Mouse (Mus musculus): Measurements from ENCODE around the gene Wdr70. TPM values are rescaled to one million over a fixed set of nuclear protein-coding genes. Genes with fewer than 3 reads are reported as not detected.
"Not testable (repeated sequence)": the region's sequence is repeated elsewhere in the genome, so short reads cannot be mapped to it uniquely, and the experiment has no call there.

The Wdr70 gene
- 43.2 and 45.0 TPM in 2 replicates for polyA plus RNA-seq (2015; fragmentation: Nextera tagmentation; extraction: Ambion mirVana)

DNA sequence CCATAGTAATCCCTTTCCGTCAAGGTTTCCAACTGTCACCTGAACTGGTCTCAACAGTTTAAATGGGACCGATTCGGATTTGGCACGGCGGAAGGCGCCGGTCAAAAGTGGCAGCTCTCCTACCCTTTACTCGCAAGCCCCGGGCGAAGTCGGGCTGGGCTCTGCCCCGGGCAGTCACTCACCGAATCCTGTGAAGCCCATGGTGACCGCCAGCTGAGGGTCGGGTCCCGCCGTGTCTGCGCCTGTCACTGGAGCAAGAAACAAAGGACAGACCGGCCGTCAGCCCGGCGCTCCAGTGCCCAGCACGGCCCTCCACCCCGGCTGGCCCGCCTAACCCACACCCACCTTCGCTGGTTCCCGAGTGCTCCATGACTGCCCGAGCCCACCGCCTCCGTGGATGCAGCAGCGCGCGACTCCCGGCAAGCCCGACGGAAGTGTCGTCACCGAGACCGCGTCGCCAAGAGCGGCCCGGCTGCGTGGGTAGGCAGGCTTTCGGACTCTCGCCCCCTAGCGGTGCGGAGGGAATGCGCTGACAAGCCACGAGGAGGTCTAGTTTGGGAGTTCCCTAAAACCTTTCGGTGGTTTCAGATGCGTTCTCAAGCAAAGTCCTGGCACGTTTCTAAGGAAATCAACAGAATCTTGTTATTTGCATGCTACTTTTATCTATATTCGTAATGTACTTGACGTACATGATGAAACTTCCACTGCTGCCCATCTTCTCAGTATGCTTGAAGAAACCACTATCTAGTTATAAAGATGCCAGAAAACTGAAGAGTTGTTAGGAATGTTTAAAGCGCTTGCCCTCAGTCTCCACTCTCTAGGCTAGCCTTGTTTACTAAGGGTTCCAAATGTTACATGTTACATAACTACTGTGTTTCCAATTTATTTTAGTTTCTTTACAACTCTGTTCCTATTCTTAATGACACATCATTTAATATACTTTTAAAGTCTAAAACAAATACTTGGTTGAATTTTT is at the start of gene Wdr70:
Wdr70 (minus strand) TSS at position 436 of the 976 bp plus-strand sequence.
- Histone ChIP-seq H3K9ac (peak within 1 kb of the TSS; percentile 77), H3K9me3 (no peaks in the 10 kb centered on the region), H3K4me2 (peak within 1 kb of the TSS; percentile 58), H3K36me3 (0 out of 2 replicates have a peak, but pooled peaks cover 11% of the 10 kb centered on the region), H3K27ac (peak within 1 kb of the TSS; percentile 37; the same call in 1 of the 2 replicates), H3K27me3 (replicated peaks) (no peaks in the 10 kb centered on the region), H3K4me1 (peaks cover 4% of the 10 kb centered on the region; the same call in 1 of the 2 replicates), H3K4me3 (replicated peaks) (peak within 1 kb of the TSS; percentile 88)
- WGBS: 2% methylated on average over 56 of the region's 56 CpGs
- peak; percentile 92 for ATAC-seq (ENCODE audit: insufficient read depth, low FRiP score, low read depth)

DNA sequence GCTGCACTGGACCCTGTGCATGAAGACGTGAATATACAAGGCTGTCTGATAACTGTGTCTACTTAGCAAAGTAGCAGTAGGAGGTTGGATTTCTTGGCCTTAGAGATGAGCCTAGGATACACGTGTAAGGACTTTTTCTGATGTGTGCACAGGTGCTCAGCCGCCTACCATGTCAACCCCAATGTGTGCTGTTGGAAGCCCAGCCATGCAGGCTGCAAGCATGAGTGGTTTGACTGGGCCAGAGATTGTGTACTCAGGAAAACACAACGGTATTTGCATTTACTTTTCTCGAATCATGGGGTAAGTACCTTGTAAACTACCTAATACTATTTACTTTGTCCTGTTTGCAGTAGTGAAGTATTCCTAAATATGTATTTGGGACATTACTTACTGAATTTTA is 36.6 kb upstream of the Wdr70 start:
- 77% methylated on average over 5 of the region's 5 CpGs for WGBS
- no peak overlapping the region for H3K27ac ChIP-seq
- peaks cover 49% of the 10 kb centered on the region for H3K36me3 ChIP-seq
- no peak overlapping the region for H3K9ac ChIP-seq
- no peaks in the 10 kb centered on the region for H3K27me3 ChIP-seq (replicated peaks)
- H3K9me3 ChIP-seq: no peaks in the 10 kb centered on the region
- H3K4me3 ChIP-seq (replicated peaks): no peak overlapping the region
- no peak for ATAC-seq (ENCODE audit: insufficient read depth, low FRiP score, low read depth)
- no peak overlapping the region for H3K4me2 ChIP-seq
- no peaks in the 10 kb centered on the region for H3K4me1 ChIP-seq

- no peak overlapping the region for H3K4me2 ChIP-seq
- H3K27ac ChIP-seq: no peak overlapping the region
- no peaks in the 10 kb centered on the region for H3K9me3 ChIP-seq
- H3K4me3 ChIP-seq (replicated peaks): no peak overlapping the region
- H3K27me3 ChIP-seq (replicated peaks): no peaks in the 10 kb centered on the region
- peaks cover 52% of the 10 kb centered on the region for H3K36me3 ChIP-seq
- no peaks in the 10 kb centered on the region for H3K4me1 ChIP-seq
- no peak overlapping the region for H3K9ac ChIP-seq
- no peak for ATAC-seq (ENCODE audit: insufficient read depth, low FRiP score, low read depth)
Measured at GRCm38 (mm10) chr15:8131761-8132160, 32.8 kb upstream of the Wdr70 start.

DNA sequence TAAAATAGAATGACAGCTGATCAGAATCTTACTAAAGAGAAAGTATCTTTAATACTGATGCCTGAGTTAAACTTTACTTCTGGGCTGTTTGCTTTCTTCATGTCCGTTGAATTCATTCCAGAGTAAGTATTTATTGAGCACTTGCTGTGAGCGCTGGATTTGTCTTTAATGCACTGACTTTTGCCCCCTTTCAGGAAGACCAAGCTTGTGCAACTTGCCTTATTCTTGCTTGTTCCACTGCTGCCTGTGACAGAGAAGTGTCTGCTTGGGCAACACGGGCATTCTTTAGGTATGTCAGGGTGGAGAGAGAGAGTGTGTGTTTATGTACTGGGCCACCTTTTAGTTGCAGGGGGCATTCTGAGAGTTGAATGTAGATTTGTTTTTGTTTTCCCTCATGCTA is 32.3 kb upstream of the Wdr70 start:
- WGBS: 93% methylated on average over 3 of the region's 3 CpGs
- no peak overlapping the region for H3K9ac ChIP-seq
- H3K4me3 ChIP-seq (replicated peaks): no peak overlapping the region
- H3K9me3 ChIP-seq: no peaks in the 10 kb centered on the region
- H3K4me2 ChIP-seq: no peak overlapping the region
- no peaks in the 10 kb centered on the region for H3K27me3 ChIP-seq (replicated peaks)
- peaks cover 54% of the 10 kb centered on the region for H3K36me3 ChIP-seq
- no peak for ATAC-seq (ENCODE audit: insufficient read depth, low FRiP score, low read depth)
- no peak overlapping the region for H3K27ac ChIP-seq
- H3K4me1 ChIP-seq: no peaks in the 10 kb centered on the region

DNA sequence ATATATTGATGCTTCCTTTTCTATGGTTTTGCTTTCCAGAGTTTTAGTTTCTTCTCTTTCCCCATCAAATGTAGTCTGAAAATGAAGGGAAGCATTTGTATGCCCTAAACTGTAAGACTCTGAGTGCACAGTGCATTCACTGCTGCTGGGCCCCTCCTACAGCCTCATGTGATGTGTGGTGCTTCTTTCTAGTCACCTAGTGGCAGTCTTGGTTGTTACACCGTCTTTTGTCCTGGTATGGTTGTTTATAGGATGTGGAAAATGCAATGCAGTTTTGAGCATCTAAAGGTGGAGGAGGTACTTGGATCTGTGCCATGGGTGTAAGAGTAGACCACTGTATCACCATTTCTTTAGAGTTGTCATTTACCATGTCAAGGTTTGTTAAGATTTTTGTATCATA is 30.3 kb upstream of the Wdr70 start:
- WGBS: 59% methylated on average over 1 of the region's 1 CpGs
- H3K9ac ChIP-seq: no peak overlapping the region
- H3K4me3 ChIP-seq (replicated peaks): no peak overlapping the region
- H3K36me3 ChIP-seq: peaks cover 45% of the 10 kb centered on the region
- no peak overlapping the region for H3K4me2 ChIP-seq
- no peak overlapping the region for H3K27ac ChIP-seq
- H3K9me3 ChIP-seq: no peaks in the 10 kb centered on the region
- ATAC-seq (ENCODE audit: insufficient read depth, low FRiP score, low read depth): no peak
- H3K27me3 ChIP-seq (replicated peaks): no peaks in the 10 kb centered on the region
- H3K4me1 ChIP-seq: no peaks in the 10 kb centered on the region

DNA sequence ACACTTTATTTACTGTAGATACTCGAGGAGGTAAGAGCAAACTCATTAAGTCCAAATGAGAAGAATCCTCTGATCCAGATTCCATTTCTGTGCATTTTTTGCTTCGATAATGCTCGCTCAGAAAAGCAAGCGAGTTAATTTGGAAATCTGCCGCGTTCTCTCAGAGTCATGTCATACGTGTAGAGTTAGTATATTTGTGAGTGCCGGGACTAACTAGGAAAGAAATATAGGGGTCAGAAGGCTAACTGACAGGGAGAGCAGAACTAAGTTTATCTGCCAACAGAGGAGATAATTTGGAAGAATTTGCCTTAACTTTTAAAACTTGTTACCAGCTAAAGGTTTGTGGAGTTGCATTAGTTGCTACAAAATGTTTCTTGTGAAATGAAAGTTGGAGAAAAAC is 10.8 kb upstream of the Wdr70 start:
- Histone ChIP-seq H3K4me2 (peak overlapping the region; percentile 78), H3K27me3 (replicated peaks) (no peaks in the 10 kb centered on the region), H3K4me1 (peaks cover 4% of the 10 kb centered on the region), H3K27ac (no peak overlapping the region), H3K9me3 (no peaks in the 10 kb centered on the region), H3K4me3 (replicated peaks) (peak overlapping the region; percentile 84), H3K36me3 (no peaks in the 10 kb centered on the region), H3K9ac (peak overlapping the region; percentile 65)
- 2% methylated on average over 8 of the region's 8 CpGs for WGBS
- no peak for ATAC-seq (ENCODE audit: insufficient read depth, low FRiP score, low read depth)

GRCm38 (mm10) chr15:8108966-8109743 is 10.1 kb upstream of the Wdr70 start, which contains the start of gene Nup155:
TSS of gene Nup155 (plus strand) at chr15:8109273.
- Histone ChIP-seq H3K36me3 (no peaks in the 10 kb centered on the region), H3K27me3 (replicated peaks) (no peaks in the 10 kb centered on the region), H3K4me1 (peaks cover 4% of the 10 kb centered on the region), H3K4me2 (peak within 1 kb of the TSS; percentile 78), H3K9ac (peak within 1 kb of the TSS; percentile 65), H3K27ac (peak within 1 kb of the TSS; percentile 77), H3K9me3 (no peaks in the 10 kb centered on the region), H3K4me3 (replicated peaks) (peak within 1 kb of the TSS; percentile 84)
- peak; percentile 96 for ATAC-seq (ENCODE audit: insufficient read depth, low FRiP score, low read depth)
- under 1% methylated on average over 52 of the region's 54 CpGs for WGBS

DNA sequence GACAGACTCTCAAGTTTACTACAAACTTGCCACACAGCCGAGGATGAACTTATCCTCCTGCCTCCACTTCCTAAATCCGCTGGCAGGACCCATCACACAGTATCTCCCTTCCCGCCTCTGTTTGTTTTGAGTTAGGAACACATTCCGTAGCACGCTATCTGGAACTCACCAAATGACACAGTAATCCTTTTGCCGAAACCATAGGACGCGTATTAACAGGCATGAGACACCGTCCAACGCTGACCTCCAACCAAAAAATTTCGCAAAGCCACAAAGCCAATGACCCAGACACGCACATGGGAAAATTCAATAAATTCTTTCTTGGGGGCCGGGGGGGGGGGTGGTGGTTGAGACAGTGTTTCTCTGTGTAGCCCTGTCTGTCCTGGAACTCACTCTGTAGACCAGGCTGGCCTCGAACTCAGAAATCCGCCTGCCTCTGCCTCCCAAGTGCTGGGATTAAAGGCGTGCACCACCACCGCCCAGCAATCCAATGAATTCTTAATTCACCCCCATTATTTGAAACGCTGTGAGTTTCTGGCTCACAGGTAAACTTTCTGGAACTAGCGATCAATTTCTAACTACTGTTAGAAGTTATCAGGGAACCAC is 9.5 kb upstream of the Wdr70 start:
- WGBS: 48% methylated on average over 19 of the region's 19 CpGs
- Histone ChIP-seq H3K36me3 (no peaks in the 10 kb centered on the region), H3K27ac (peak overlapping the region; percentile 77), H3K4me3 (replicated peaks) (peak overlapping the region; percentile 84), H3K4me2 (peak overlapping the region; percentile 78), H3K4me1 (peaks cover 4% of the 10 kb centered on the region), H3K9ac (peak overlapping the region; percentile 22; the same call in 1 of the 2 replicates), H3K27me3 (replicated peaks) (no peaks in the 10 kb centered on the region), H3K9me3 (no peaks in the 10 kb centered on the region)
- ATAC-seq (ENCODE audit: insufficient read depth, low FRiP score, low read depth): no peak

- H3K4me3 ChIP-seq (replicated peaks); ATAC-seq (ENCODE audit: insufficient read depth, low FRiP score, low read depth); H3K9ac ChIP-seq; H3K36me3 ChIP-seq; H3K9me3 ChIP-seq; H3K4me1 ChIP-seq; H3K27ac ChIP-seq; H3K27me3 ChIP-seq (replicated peaks); H3K4me2 ChIP-seq: not testable (repeated sequence)
- 68% methylated on average over 15 of the region's 15 CpGs for WGBS
Measured at GRCm38 (mm10) chr15:8101975-8102542, 3.0 kb upstream of the Wdr70 start.

GRCm38 (mm10) chr15:8097853-8098252 is 1.2 kb downstream of the Wdr70 start:
- Histone ChIP-seq H3K4me2 (peak overlapping the region; percentile 42), H3K9me3 (no peaks in the 10 kb centered on the region), H3K4me3 (replicated peaks) (peak overlapping the region; percentile 24), H3K27me3 (replicated peaks) (no peaks in the 10 kb centered on the region), H3K4me1 (peaks cover 4% of the 10 kb centered on the region; the same call in 1 of the 2 replicates), H3K9ac (no peak overlapping the region), H3K36me3 (0 out of 2 replicates have a peak, but pooled peaks cover 11% of the 10 kb centered on the region), H3K27ac (no peak overlapping the region)
- WGBS: 28% methylated on average over 7 of the region's 7 CpGs
- ATAC-seq (ENCODE audit: insufficient read depth, low FRiP score, low read depth): no peak

- not testable (repeated sequence) for ATAC-seq (ENCODE audit: insufficient read depth, low FRiP score, low read depth); H3K4me3 ChIP-seq (replicated peaks); H3K9ac ChIP-seq; H3K27ac ChIP-seq; H3K4me2 ChIP-seq; H3K4me1 ChIP-seq; H3K27me3 ChIP-seq (replicated peaks); H3K9me3 ChIP-seq
- WGBS: 85% methylated on average over 1 of the region's 1 CpGs
- peaks cover 19% of the 10 kb centered on the region; the same call in 1 of the 2 replicates for H3K36me3 ChIP-seq
Measured at GRCm38 (mm10) chr15:8092668-8093067, 6.3 kb downstream of the Wdr70 start.

Data from stomach, embryonic 15.5 days (tissue).